Mouse (Mus musculus): ENCODE data around the gene Cltrn.

The Cltrn gene

DNA sequence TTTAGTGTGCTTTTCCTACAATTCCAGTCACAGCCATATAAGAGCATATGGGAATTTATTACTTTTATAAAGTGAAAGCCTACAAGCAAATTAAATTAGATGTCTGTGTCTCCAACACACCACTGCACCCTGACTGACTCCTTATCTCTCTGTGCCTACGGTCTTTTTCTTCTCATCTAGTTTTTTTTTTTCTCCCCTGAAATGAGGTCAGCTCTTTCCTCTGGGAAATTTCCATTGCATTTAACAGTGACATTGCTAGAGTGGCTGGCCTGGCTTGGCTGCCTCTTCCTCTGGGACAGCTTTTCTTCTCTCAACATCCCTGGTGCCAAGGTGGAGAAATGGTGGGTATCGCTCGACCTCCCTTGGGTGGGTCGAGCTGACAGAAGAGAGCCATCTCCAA, at the start of gene Cltrn:
Cltrn (plus strand) TSS at position 249 of the 400 bp plus-strand sequence.
- no peak for DNase-seq (ENCODE audit: low read depth, low spot score)

GRCm38 (mm10) chrX:164038882-164039281, 49.7 kb upstream of the Cltrn start:
- no peak for DNase-seq (ENCODE audit: low read depth, low spot score)

DNA sequence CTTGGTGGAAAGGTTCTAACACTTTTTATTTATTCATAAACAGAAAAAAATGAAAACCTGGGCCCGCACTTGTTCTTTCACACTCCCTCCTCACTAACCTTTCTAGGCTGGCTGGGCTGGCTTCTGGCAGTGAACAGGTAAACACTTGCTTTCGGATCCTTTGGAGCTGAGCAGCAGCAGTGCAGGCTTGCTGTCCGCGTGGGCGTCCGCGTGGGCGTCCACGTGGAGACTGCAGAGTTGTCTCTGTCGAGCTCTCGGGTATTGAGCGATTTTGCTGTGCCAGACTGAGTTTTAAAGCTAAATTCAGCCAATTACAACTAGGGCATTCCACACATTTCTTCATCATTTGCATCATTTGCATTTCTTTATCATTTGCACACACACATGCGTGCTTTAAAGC, 46.6 kb upstream of the Cltrn start:
- DNase-seq (ENCODE audit: low read depth, low spot score): no peak

DNA sequence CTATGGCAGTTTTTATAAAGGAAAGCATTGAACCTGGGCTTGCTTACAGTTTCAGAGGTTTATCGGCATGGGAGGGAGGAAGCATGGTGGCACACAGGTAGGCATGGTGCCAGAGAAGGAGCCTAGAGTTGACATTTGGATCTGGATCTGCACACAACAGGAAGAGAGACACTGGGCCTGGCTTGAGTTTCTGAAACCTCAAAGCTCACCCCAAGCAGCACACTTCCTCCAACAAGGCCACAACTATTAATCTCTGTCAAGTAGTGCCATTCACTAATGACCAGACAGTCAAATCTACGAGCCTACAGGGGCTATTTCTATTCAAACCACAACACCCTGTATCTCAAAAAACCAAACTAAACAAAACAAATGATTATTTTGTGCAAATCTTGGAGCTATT, 41.9 kb upstream of the Cltrn start:
- no peak for DNase-seq (ENCODE audit: low read depth, low spot score)

DNA sequence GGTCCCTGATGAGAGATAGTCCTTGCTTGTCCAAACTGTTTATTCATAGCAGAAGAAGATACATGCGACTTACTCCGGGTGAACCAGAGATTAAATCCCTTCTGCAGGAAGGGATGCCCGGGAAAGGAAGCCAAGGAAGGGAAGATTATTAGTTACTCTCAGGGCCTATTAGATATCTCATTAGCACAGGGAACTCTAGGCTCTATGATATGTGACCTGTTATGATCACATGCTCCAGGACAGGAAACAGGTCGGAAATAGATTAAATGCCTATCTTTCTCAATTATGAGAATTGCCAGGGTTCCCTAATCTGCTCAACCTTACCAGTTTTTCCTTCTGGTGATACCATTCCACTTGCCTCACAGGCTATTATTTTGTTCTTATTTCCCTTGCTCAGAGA, 32.9 kb upstream of the Cltrn start:
- no peak for DNase-seq (ENCODE audit: low read depth, low spot score)

GRCm38 (mm10) chrX:164058523-164058922, 30.1 kb upstream of the Cltrn start:
- no peak for DNase-seq (ENCODE audit: low read depth, low spot score)

DNA sequence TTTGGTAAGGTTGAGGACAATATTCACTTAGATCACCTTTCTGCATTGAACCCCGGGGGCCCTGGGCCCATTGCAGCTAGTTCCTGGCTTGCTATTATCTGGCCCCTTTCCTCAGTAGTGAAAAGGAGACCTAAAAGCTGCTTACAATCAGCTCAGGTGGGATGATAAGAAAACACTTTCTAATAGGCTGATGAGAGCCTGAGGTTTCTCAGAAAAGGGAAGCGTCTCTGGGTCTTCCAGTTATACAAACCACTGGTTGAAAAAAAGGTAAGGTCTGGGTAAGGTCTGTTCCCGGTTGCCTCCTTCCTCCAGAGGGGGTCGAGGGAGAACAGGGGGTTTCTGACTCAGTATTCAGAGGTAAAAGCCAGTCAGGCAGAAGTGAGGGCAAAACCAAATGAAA, 29.6 kb upstream of the Cltrn start:
- DNase-seq (ENCODE audit: low read depth, low spot score): no peak

DNA sequence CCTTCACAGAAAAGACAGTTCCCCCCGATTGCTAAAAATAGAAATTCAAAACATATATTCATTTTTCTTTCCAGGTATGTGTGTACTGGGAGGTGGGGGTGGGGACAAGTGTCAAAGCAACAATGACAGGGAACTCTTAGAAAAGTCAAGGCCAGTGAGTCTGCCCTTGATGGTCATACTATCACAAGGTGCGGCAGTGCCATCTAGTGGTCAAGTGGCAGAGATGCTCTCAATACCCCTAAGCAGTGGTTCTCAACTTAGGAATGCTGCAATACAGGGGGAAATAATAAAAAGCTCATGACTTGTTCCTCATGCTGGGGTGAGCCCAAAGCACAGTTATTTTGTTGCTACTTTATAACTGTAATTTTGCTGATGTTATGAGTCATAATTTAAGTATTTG, 22.4 kb upstream of the Cltrn start:
- peak; percentile 70 for DNase-seq (ENCODE audit: low read depth, low spot score)

- DNase-seq (ENCODE audit: low read depth, low spot score): no peak
These were observed 19.7 kb upstream of the Cltrn start for GRCm38 (mm10) chrX:164068968-164069367.

GRCm38 (mm10) chrX:164076040-164076775, 12.4 kb upstream of the Cltrn start, which contains the start of gene Siah1b:
TSS of gene Siah1b (minus strand) at chrX:164076493.
- peak; percentile 95 for DNase-seq (ENCODE audit: low read depth, low spot score)

GRCm38 (mm10) chrX:164082030-164082429, 6.6 kb upstream of the Cltrn start:
- DNase-seq (ENCODE audit: low read depth, low spot score): no peak

DNA sequence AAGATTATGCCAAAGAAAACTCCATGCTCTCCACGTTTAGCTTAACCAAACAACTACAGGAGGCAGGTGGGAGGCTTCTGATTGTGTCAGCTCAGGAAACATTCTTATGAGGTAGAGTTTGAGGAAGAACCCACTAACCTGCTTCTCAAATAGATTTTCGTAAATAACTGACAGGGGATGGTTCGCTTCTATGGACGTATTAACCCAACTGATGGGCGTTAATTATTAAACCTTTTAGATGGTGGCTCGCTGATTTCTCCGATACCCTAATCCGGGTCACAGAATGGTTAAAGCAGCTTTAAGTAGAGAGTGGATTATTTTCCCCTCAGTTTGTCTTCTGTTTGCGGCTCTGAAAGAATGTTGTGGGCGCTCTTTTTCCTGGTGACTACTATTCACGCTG, 1.3 kb downstream of the Cltrn start:
- DNase-seq (ENCODE audit: low read depth, low spot score): no peak

- no peak for DNase-seq (ENCODE audit: low read depth, low spot score)
These were observed 3.9 kb downstream of the Cltrn start for GRCm38 (mm10) chrX:164092300-164093169.

DNA sequence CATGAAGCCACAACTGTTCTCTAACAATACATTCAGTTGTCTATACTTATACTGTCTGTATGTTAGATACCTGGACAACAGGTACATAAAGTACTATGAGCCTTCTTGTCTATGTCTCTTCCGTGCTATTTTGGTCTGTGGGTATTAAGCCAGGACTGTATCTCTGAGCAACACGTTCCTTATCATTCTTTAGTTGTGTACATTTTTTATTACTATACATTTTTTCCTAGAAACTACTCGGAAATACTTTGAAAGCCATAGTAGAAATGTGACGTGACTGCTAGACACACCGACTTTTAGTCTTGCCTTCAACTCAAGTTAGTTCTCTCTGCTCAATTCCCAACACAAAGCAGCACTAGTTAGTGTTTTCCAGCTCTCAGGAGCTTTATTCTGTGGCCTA, 4.8 kb downstream of the Cltrn start:
- no peak for DNase-seq (ENCODE audit: low read depth, low spot score)

DNA sequence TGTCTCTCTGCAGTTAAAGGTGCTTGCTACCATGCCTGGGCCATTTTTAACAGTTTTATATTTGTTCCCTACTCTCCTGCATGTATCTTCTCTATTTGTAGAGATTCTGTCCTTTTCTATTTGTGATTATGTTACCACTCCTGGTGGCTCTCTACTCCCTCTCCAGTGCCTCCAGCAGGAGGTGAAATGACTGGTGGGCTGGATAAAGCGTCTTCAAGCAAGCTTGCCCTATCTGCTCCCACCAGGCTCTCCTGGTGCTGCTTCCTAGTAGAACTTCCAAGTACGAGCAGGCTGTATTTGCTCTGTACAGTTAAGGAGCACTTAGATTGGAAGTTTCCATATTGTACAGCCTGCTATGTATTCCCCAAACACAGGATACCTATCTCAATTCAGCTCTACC, 7.2 kb downstream of the Cltrn start:
- DNase-seq (ENCODE audit: low read depth, low spot score): no peak

DNA sequence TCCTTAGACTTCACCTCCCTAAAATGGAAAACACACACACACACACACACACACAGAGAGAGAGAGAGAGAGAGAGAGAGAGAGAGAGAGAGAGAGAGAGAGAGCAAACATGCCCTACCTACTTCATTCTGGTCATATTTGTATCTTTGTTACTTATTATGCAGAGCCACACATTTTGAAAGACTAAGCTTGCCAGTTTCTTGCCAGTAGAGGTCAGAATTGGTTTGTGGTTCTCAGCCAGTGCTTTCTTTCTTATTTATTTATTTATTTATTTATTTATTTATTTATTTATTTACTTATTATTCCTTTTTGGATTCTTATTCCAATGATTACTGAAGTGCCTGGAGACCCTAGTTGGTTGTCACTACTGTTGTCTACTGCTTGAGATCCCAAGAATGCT, 12.9 kb downstream of the Cltrn start:
- no peak for DNase-seq (ENCODE audit: low read depth, low spot score)

DNA sequence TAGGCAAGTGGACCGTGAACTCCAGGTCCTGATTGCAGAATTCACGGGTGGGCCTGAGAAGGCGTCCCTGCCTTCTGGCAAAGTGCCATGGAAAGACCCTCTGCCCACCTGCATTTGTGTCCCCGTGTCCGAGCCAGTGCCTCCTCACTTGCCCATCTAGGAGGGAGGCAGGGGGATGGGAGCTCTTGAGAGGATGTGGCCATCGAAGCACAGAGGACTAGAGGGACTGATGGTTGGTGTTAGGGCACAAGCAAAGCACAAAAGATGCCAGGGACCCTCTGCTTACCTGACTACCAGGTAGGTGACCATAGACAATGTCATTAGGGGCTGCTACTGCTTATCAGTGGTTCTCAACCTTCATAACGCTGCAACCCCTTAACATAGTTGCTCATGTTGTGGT, 13.6 kb downstream of the Cltrn start:
- DNase-seq (ENCODE audit: low read depth, low spot score): no peak

DNA sequence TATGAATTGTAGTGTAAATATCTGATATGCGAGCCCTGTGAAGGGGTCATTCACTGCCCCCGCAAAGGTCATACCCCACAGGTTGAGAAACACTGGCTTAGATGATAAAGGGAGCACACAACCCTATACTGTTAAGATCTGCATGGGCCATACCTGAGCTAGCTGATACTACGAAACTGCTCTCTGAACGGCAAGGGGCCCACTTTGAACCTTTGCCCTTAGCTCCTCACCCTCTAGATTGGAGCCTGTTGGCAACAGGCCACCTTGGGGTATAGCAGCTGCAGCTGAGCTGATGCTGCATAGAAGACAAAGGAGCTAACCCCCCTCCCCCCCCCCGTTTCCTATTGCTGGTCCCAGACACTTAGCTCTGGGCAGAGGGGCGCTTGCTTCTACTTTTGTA, 14.0 kb downstream of the Cltrn start:
- no peak for DNase-seq (ENCODE audit: low read depth, low spot score)

DNA sequence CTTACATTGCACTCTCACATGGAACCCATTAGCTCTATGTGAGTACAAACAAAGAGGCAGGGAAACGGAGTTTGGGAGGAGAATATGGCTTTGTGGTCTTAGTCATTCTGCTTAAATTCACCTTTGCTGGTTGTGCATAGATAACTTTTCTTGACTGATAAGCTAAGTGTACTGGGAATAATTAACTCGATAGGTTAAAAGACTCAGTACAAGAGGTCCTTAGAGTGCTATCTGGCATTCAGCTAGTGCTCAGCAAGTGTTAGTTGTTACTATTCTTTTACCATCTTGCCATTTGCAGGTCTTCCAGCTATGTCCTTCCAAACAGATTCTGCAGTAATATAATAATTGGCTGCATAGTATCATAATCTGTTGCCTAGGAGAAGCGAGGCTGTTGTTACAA, 22.5 kb downstream of the Cltrn start:
- no peak for DNase-seq (ENCODE audit: low read depth, low spot score)

- DNase-seq (ENCODE audit: low read depth, low spot score): no peak
These were observed 25.1 kb downstream of the Cltrn start for GRCm38 (mm10) chrX:164113744-164114143.

GRCm38 (mm10) chrX:164123942-164124341, 35.3 kb downstream of the Cltrn start:
- DNase-seq (ENCODE audit: low read depth, low spot score): no peak

GRCm38 (mm10) chrX:164133531-164133930, 44.9 kb downstream of the Cltrn start:
- no peak for DNase-seq (ENCODE audit: low read depth, low spot score)

DNA sequence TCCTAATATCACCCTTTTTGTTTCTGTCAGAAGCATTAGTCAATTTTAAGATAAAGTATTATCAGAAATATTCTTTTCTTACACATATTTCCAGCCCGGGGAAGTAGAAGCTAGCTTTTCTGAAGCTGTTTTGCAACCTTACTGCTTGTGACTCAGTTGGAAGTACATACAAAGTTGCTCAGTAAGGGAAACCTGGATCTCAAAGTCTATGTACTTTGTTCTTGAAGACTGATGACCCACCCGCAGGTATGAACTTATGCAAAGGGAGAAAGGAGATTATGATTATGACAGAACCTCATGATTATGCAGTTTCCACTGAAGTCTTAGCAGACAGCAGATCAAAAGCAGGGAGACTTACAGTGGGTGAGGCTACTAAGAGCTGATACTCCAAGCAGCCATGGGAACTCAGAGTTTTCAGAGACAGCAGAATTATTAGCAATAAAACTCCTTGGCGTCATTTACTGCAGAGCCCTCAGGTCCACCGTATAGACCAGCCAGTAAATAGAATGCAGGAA, 46.7 kb downstream of the Cltrn start:
- no peak for DNase-seq (ENCODE audit: low read depth, low spot score)
